Mouse (Mus musculus): Measurements from ENCODE around the gene Pcbd1.
A peak's percentile ranks its signal among the peaks of the same experiment; 100 is the strongest.

Pcbd1 gene

DNA sequence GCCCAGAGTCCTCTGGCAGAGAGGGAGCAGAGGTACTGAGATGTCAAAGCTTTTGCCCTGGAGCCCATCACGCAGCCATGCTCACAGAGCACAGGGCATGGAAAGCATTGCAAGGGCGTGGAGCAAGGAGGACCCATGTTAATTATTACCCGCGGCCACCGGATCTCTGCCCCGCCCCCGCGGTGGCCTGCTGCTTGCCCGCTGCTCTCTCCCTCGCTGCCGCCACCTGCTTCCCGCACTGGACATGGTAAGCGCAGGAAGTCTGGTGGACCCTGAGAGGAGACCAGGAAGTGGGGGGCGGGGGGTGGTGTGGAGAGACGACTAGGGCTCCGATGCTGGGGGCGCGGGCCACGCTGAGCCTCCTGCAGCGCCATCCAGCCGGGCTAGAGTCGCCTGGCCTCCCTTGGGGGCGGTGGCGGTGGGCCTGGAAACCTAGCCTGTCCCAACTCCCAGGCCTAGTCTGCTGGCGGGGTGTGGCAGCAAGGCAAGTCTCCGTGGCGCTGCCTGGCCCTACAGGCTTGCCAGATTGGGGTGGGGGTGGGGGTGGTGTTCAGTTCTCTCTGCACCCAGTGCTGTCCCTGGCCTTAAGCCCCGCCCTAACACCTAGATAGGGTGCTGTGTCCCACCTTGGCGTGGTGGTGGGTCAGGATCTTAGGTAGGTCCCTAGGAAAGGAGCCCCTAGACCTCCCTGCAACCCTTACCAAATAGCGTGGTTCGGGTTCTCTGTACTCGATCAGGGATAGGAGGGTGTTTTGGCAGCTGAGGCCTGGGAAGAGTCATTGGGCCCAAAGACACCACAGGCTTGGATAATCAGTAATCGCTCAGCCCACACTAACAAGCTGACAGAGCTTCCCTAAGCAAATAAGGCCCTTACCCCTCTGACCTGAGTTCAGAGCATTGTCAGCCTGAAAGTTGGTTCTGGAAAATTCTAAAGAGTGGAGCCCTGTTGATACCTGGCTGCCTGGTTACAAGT lies at the start of gene Pcbd1:
Pcbd1 (plus strand) TSS at position 162 of the 973 bp plus-strand sequence.
- DNase-seq: peak; percentile 82

DNA sequence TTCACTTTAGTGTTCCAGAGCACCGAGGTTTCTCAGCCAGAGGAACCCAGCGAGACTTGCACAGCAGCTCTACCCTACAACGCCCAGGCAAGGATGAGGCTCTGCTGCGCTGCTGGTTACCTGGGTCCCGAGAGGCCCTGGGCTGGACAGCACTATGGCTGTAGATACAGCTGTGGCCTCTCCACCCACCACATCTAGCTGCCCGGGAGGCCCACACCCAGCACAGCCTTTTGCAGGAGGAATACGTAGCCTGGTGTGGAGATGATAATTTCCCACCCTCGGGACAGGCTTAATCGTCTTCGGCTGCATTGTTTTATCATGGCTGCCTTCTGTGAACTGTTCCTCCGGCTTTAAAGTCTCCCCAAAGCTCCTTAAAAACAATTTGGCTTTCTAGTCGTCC lies 49.5 kb upstream of the Pcbd1 start:
- DNase-seq: no peak

DNA sequence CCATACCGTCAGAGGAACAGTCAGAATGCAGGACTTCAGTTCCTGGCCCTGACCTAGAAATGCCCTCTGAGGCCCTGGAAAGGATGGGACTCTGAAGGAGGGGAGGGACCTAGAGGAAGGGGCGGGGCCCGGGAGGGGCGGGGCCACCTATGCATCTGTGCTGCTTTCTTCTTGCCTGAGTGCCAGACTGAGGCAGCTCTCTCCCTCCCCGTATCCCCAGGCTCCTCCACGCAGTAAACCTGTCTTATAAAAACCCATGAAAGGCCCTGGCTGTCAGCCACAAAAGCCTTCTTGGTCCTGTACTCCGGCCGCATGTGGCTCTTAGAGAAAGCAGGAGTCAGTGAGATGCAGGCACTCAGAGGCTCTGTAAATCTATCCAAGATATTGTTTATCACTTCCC lies 44.0 kb upstream of the Pcbd1 start:
- DNase-seq: peak; percentile 71

DNA sequence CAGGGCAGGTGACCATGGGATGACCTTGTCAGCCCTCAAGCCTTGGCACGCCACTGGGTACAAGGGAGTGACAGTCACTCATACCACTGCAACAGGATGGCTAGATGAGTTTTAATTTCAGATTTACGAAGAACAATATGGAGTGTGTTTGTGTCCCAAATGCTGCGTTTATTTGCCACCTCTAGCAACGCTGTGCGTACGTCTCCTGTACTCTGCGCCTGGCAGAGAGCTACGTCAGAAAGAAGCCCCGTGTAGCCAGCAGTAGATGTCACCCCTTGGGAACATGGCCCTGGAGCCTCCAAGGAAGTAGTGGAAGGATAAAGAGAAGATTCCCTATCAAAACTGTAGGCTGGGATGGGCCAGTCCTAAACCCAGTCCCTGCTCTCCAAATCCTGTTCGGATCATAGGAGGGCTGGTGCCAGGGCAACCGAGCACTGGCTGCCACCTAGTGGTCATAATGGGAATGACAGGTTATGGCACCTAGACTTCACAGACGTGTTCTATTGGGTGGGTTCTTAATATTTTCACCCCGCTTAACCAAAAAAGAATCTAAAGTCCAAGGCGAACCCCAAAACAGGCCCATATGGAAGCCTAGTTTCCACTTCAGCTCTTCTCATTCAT lies 37.0 kb upstream of the Pcbd1 start:
- peak; percentile 78 for DNase-seq

DNA sequence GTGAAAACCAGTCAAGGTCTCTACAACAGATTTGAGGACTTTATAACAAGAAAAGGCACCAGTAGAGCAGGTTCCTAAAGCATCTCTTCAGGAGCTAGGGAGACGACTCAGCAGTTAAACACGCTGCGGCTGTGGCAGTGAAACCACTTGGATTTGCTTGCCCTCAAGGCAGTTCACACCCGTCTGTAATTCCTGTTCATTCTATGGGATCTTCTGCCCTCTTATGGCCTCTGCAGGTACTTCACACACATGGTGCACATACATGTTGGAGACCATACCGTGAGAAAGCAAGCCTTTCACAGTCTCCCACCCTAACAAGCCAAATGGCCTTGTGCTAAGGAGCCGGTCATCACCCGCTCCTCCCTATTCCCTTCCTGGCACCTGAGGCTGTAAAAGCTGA lies 32.5 kb upstream of the Pcbd1 start:
- no peak for DNase-seq

DNA sequence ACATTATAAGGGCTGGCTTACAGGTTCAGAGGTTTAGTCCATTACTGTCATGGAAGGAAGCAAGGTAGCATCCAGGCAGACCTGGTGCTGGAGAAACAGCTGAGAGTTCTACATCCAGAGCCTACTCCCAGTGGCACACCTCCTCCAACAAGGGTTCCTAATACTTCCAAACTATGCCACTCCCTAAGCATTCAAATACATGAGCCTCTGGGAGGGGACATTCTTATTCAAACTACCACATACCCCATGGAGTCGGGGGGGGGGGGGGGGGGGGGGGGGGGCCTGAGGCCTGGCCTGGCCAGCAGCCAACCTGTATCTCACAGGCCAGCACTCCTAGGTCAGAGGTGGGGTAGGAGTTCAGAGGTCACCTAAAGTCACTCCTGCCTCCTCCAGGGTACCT lies 30.0 kb upstream of the Pcbd1 start:
- DNase-seq: no peak

DNA sequence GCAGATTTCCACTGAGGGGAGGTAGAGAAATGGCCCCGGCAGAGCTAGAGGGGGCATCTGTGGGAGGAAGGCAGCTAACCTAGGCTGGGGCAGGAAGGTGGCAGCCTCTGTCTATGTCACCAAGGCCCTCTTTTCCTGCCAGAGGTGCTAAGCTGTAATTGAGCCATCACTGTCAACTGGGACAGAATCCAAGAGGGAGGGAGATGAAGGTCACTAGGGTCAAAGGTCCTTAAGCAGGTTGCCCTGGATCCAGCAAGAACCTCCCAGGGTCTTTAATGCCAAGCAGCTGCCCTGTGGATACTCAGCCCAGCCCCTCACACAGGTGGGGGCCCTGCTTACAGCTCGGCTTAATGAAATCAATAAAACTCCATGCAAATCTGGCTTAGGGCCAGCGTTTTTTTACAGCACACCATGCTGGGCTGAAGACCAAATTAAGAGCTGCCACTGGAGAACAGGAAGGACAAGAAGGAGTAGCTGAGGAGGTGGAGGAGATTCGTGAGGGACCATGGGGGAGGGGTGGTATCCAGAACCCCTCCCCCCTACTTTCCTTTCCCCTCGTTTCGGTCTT lies 29.5 kb upstream of the Pcbd1 start:
- DNase-seq: peak; percentile 48

DNA sequence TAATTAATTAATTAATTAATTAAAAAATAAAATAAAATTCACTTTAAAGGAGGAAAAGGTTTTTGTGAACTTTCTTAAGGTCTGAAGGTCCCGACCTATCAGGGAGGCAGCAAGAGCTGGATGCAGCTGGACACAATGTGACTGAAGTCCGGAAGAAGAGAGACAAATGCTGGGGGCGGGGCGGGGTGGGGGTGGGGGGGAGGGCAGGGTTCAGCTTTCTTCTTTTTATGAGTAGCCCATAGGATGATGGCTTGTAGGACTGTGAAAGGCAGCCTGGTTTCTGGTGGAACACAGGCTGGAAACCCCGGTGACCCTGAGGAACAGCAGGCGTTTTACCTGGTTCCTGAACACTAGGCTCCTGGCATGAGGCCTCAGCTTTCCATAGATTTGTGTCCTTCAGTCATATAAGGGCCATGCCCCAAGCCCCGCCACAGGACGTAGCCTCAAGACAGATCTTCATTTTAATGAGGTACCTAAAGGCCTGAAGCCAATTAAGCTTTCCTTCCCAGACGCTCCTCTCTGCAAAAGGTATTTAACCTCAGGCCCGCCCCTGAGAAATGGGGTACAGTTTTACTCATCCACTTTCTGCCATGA lies 25.8 kb upstream of the Pcbd1 start:
- DNase-seq: no peak

DNA sequence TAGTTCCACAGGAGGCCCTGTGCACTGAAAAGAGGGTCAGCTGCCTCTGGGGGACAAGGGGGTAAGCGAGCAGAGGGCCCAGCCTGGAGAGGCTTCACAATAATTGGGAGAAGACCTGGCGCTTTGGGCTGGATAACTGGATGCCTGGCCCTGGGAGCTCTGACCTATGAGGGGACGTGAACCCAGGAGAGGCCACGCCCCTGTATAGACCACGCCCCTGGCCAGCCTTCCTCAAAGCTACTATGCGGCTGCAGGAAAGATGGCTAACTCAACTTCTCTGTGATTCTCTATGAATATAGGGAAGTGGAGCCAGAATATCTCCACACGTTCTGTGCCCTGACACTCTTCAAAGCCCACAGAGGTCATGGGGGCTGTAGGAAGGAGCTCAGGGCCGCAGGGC lies 24.5 kb upstream of the Pcbd1 start:
- peak; percentile 77 for DNase-seq

DNA sequence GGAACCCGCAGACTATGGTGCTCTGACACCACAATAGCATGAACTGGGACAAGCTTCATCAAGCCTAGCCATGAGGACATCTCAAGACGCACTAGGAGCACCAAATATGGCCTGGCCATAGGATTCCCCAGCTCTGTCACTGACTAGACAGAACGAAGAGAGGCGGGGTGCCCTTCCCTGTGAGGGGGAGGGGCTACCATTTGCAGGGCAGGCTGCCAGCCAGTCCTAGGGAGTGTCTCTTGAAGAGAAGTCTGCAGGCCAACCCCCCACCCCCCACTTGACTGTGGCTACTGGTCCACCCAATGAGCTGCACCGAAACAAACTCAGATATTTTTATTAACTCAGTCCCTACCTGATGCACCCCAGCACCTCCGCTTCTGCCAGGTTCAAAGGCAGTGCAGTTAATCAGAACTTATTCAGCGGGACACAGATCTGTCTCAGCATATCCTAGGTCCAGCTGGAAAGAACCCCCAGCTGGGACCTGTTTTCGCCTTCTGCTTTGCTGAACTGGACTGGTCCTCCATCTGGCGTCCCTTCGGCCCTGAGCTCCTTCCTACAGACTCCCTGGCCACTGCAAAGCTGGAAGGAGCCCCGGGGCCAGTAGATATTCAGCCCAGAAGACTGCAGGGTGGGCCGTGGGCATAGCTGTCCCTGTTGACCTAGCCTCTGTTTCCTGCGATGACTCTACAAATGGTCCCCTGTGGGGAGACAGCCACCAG lies 23.7 kb upstream of the Pcbd1 start:
- DNase-seq: peak; percentile 67

DNA sequence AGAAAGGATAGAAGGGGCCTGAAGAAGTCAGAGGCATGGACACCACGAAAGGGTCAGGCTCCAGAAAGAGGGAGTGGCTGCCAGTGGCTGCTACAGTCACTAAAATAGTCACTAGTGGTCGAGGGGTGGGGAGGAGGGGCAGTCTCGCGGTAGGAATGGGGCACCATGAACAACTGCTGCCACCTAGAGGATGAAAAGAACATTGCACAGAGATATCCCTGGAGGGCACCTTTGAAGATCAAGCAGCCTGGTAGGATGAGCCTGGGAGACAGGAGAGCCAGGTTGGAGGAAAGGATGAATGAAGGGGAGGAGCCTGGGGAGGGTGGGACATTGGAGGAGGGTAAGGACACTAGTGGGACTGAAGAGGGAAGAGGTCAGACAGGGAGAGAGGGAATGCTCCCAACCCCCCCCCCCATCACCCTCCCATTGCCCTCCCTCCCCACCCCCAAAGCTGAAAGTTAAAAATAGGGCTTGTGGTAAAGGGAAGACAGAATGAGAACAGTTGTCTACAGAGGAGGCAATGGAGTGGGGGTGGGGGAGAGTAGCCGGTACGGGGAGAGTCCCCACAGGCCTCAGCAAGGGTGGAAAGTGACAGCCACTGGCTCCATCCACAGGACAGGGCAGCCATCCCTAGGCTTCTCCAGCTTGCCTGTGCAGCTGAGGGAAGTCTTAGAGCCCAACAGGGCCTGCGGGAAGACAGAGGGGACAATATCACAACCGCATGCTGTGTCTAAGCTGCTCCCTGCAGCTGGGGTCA lies 20.5 kb upstream of the Pcbd1 start:
- peak; percentile 89 for DNase-seq

DNA sequence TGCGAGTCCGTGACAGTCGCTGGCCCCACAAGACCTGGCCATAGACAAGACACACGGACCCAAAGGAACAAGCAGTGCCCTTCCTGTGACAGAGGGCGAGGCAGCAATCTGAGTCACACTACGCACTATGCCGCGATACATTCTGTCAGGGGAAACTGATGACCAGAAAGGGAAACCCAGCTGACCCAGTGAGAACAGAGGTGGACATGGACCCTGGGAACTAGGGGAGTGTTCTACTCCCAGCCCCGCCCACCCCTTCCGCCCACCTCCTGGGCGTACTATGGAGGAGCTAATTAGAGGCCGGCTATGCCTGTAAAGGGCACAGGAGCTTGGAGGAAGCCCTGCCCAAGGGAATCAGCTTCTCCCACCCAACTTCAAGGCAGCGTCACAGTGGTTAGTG lies 19.9 kb upstream of the Pcbd1 start:
- peak; percentile 62 for DNase-seq

DNA sequence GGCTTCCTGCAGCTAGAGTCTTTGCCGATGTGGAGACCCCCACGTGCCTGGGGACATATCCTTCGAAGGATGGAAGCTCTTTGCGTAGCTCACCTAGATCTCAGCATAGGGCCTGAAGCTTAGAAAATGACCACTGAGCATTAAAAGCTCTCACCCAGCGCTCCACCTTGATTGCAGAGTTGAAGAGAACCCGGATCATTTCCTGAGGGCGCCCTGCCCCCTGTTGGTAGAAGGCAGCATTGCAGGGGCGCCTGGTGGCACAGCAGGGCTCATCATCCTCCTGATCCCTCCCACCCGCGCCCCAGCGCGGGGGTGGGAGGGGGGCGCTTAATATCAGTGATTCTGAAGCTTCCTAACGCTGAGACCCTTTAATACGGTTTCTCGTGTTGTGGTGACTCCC lies 16.8 kb upstream of the Pcbd1 start:
- DNase-seq: peak; percentile 77

DNA sequence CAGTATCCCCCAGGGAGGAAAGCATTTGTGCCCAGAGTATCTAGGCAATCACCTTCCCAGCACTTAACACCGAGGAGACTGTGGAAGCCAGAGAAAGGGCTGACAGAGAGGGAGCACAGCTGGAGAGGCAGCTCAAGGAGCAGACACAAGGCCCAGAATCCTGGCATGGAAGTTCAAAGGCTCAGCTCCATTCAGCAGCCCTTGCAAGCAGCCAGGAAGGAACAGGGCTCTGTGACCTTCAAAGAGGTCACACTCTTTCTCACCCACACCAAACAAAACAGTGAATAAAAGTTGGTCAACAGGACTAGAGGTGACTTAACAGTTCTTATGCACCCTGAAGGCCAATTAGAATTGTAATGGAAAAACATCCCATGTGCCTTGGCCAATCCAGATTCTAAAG lies 14.5 kb upstream of the Pcbd1 start:
- DNase-seq: no peak

DNA sequence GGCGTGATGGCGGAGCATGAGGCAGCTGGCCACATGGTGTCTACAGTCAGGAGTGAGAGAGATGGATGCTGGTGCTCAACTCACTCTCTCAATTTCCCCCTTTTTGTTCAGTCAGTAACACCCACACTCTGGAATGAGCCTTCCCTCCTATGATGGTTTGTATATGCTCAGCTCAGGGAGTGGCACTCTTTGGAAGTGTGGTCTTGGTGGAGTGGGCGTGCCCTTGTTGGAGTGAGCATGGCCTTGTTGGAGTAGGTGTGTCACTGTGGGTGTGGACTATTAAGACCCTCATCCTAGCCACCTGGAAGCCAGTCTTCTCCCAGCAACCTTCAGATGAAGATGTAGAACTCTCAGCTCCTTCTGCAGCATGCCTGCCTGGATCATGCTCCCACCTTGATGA lies 13.5 kb upstream of the Pcbd1 start:
- no peak for DNase-seq

DNA sequence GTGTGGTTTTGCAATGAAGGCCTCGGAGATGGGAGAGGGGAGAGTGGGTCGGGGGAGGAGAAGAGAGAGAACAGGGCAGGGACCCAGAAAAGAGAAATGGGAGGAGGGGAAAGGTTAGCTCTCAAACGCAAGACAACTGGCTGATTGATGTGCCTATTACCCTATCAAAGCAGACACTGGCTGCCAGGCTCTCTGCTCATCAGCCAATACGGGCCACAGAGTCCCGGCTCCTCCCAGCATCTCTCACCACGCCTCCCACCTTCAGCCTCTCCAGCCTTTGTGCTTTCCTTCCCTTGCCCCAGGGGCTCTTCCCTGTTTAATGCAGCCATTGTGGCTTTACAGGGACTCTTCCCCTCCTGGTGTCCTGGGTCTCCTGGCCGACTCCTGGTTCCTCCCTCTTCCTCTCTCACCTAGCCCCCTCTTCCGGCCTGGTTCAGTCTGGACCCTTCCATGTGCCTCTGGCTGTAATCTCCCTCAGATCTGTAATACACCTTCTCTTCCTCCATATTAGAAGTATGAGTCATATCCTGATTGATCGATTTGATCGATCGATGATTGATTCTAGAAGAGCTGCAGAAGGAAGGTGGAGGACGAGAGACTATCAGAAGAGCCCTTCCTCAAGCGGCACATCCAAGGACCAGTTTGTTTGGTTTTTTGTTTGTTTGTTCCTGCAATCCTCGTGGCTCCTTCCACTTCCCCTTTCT lies 8.8 kb upstream of the Pcbd1 start:
- peak; percentile 96 for DNase-seq

DNA sequence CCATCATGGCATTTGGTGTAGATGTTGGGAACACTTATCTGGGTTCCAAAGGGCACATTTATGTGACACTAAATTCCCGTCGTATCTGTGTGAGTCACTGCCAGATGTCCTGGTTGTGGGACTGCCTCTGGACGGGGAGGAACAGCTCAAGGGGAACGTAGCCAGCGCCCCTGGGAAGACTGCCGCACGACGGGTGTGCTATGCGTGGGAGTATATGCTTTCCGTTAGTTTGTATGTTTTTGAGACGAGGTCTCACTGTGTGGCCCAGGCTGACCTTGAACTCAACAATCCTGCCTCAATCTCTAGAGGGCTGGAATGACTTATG lies 8.2 kb upstream of the Pcbd1 start:
- DNase-seq: no peak

DNA sequence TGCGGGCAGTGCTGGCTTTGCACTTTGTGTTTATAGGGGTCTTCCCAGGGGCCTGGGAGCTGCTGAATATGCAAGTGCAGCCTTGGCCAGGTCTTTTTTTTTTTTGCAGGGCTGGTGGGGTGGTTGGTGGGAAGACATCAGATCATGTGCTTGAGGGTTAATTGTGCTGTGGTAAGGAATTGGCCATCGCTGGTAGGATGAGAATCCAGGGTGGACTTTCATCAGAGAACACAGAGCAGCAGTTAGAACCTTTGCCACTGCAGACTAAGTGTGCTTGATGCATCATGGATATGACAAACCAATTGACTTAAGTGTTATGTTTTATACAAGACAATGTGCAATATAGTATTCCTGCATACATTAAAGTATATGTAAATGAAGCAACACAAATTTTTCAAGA lies 3.8 kb upstream of the Pcbd1 start:
- no peak for DNase-seq

DNA sequence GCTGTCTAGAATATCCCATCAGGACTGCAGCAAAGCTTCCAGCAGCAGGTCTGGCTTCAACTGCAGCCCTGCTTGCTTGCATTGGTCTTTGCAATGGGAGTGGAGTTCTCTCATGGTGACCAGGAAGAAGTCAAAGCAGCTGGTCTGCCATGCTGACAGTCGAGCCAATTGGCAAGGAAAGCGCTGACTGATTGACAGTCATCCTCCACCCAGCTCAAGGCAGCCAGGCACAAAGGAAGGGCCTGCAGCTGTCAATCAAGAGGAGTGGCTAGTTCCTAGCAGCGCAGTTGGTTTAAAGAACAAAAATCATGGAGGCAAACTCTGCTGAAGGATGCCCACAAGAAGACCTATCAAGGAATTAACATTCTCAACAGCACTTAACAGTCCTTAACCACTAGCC lies 2.6 kb upstream of the Pcbd1 start:
- peak; percentile 37 for DNase-seq

DNA sequence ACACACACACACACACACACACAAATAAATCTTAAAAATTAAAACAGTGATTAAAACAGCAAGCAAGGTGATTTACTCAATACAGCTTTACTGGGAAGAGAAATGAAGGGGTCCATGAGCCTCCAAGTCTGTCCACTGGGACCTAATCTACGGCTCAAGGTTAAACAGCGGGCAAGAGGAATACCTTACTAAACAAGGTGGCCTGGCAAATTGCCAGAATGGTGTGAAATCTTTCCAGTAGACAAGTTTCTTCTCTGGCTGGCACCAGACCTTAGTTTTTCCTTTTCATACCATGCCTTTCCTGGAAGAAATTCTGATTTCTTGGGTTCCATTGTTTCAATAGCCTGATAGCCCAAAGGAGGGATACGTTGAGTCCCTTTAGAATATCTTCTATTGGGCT lies 663 bp upstream of the Pcbd1 start:
- DNase-seq: no peak

DNA sequence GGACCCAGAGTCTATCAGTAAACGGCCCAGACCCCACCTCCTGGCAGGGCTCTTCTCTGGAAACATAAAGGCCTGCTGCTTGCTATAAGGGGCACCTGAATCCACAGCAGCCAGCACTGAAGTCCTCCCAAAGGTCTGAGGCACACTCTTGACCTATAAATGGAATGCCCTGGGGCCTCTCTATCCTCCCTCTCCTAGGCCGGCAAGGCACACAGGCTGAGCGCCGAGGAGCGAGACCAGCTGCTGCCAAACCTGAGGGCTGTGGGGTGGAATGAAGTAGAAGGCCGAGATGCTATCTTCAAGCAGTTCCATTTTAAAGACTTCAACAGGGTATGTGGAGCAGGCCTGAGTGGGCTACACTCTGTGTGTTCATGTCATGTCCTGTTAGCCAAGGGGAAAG lies 2.7 kb downstream of the Pcbd1 start:
- DNase-seq: no peak

Measured in retina, postnatal 1 day (tissue).